Mouse (Mus musculus) liver, embryonic 14.5 days (tissue): ENCODE results near the gene Rps6ka2. TPM values are rescaled to one million over a fixed set of nuclear protein-coding genes. Genes with fewer than 3 reads are reported as not detected.

Experiments
- ATAC-seq: fragments of 200-750 bp; cut with Nextera tagmentation; 2 replicates; pipeline ENCODE4 v1.8.0; 2017; ENCODE audit warnings: moderate number of reproducible peaks, mild to moderate bottlenecking, moderate library complexity; ENCODE audit not compliant: insufficient read depth
- DNase-seq, 3 experiments: peaks; one replicate each; pipeline ENCODE4 v3.0.0-alpha.2; 2012 to 2013; ENCODE audit warnings: low read depth in 3 of 3, low spot score in 3 of 3
- H3K27ac ChIP-seq: fragments of 300-500 bp; sonication (generic); 2 replicates; pipeline ENCODE4 v1.5.1; 2014; ENCODE audit warnings: moderate library complexity, mild to moderate bottlenecking, control low read depth, inconsistent platforms
- H3K27me3 ChIP-seq: fragments of 300-500 bp; sonication (generic); 2 replicates; pipeline ENCODE4 v1.6.1; 2014; ENCODE audit warnings: mild to moderate bottlenecking, low read length, moderate library complexity; ENCODE audit not compliant: control insufficient read depth, insufficient read depth
- H3K36me3 ChIP-seq: fragments of 300-500 bp; sonication (generic); replicated peaks from 2 replicates; pipeline ENCODE4 v1.6.1; 2014; ENCODE audit warnings: low read depth; ENCODE audit not compliant: control insufficient read depth, insufficient read depth
- H3K4me1 ChIP-seq, 2 experiments: fragments of 200-500 bp in 1 of 2; fragments of 300-500 bp in 1 of 2; sonication (generic) in 1 of 2; replicated peaks; 2 replicates each; pipeline ENCODE4 v1.6.1; 2012 to 2014; ENCODE audit warnings: antibody characterized with exemption in 1 of 2, inconsistent platforms in 1 of 2, low read length in 1 of 2; ENCODE audit not compliant: control insufficient read depth in 2 of 2, insufficient read depth in 2 of 2
- H3K4me2 ChIP-seq: fragments of 300-500 bp; sonication (generic); 2 replicates; pipeline ENCODE4 v1.6.1; 2014; ENCODE audit warnings: low read depth, mild to moderate bottlenecking, control low read depth, moderate library complexity
- H3K4me3 ChIP-seq, 2 experiments: fragments of 200-500 bp in 1 of 2; fragments of 300-500 bp in 1 of 2; sonication (generic) in 1 of 2; 2 replicates each; pipeline ENCODE4 v1.5.1; 2012 to 2014; ENCODE audit warnings: low read depth in 2 of 2, low read length in 2 of 2, mild to moderate bottlenecking in 2 of 2, control low read depth in 1 of 2, inconsistent platforms in 1 of 2, moderate library complexity in 1 of 2; ENCODE audit not compliant: insufficient read depth in 1 of 2
- H3K9ac ChIP-seq: fragments of 300-500 bp; sonication (generic); replicated peaks from 2 replicates; pipeline ENCODE4 v1.6.1; 2014; ENCODE audit warnings: mild to moderate bottlenecking, control low read depth, moderate library complexity
- H3K9me3 ChIP-seq: fragments of 300-500 bp; sonication (generic); 2 replicates; pipeline ENCODE4 v1.6.1; 2016; ENCODE audit warnings: low read length, mixed read lengths; ENCODE audit not compliant: control insufficient read depth
- CTCF ChIP-seq: IDR thresholded peaks from 2 replicates; pipeline ENCODE4 v1.5.1; 2016; ENCODE audit warnings: antibody characterized with exemption, low read depth, control low read depth
- EP300 ChIP-seq: IDR thresholded peaks from 2 replicates; pipeline ENCODE4 v1.6.1; 2016; ENCODE audit warnings: antibody characterized with exemption, low read depth
- WGBS: fragments of 180-500 bp; shearing (Covaris S2); extraction: QIAGEN DNeasy Blood & Tissue Kit; methylation state at CpG from one replicate; pipeline ENCODE4 v1.1.7; 2014; ENCODE audit not compliant: insufficient replicate concordance; 5-methylcytosine and 5-hydroxymethylcytosine counted together
- polyA plus RNA-seq, 2 experiments: library from polyadenylated mRNA; depleted of rRNA in 1 of 2; stranded (reverse) in 1 of 2; unstranded in 1 of 2; fragments of >200 nt; fragmentation: Nextera tagmentation in 1 of 2; extraction: Ambion mirVana in 1 of 2; gene quantifications; 2 replicates each; pipeline versions ENCODE4 v1.2.1 to v1.2.3; 2012 to 2014

Gene Rps6ka2
- polyA plus RNA-seq, 2 experiments = 0.89 to 1.0 TPM

- H3K9ac ChIP-seq = no peak overlapping the region
- DNase-seq = no peak
- TF ChIP-seq CTCF = no peak
- no peak for TF ChIP-seq EP300
- no peaks in the 10 kb centered on the region for H3K9me3 ChIP-seq
- WGBS = 18% methylated on average over 9 of the region's 9 CpGs
- peaks cover 0 to 5% of the 10 kb centered on the region in 2 experiments; a peak in 1 of 4 replicates for H3K4me1 ChIP-seq
- no peak overlapping the region for H3K27ac ChIP-seq
- no peak overlapping the region for H3K4me3 ChIP-seq
- no peak overlapping the region for H3K4me2 ChIP-seq
- no peaks in the 10 kb centered on the region for H3K27me3 ChIP-seq
- no peak for ATAC-seq
- no peaks in the 10 kb centered on the region for H3K36me3 ChIP-seq
Measured at GRCm38 (mm10) chr17:7145373-7146058, 24.4 kb upstream of the Rps6ka2 start.

- Histone ChIP-seq H3K4me1 (peaks cover 0 to 5% of the 10 kb centered on the region in 2 experiments; a peak in 1 of 4 replicates), H3K4me3 (no peak overlapping the region), H3K9me3 (no peaks in the 10 kb centered on the region), H3K9ac (no peak overlapping the region), H3K27ac (no peak overlapping the region), H3K4me2 (no peak overlapping the region), H3K36me3 (no peaks in the 10 kb centered on the region), H3K27me3 (no peaks in the 10 kb centered on the region)
- DNase-seq (no peak), ATAC-seq (no peak)
- WGBS = 39% methylated on average over 7 of the region's 7 CpGs
- TF ChIP-seq EP300 (no peak), CTCF (no peak)
Measured at GRCm38 (mm10) chr17:7146479-7146878, 23.4 kb upstream of the Rps6ka2 start.

GRCm38 (mm10) chr17:7147920-7148321 is 22.0 kb upstream of the Rps6ka2 start:
- Histone ChIP-seq H3K27ac (no peak overlapping the region), H3K9me3 (no peaks in the 10 kb centered on the region), H3K4me1 (peaks cover 0 to 5% of the 10 kb centered on the region in 2 experiments; a peak in 1 of 4 replicates), H3K9ac (no peak overlapping the region), H3K36me3 (no peaks in the 10 kb centered on the region), H3K4me3 (no peak overlapping the region), H3K27me3 (no peaks in the 10 kb centered on the region), H3K4me2 (no peak overlapping the region)
- DNase-seq (no peak), ATAC-seq (no peak)
- no peak for TF ChIP-seq EP300
- TF ChIP-seq CTCF = no peak
- WGBS = 22% methylated on average over 12 of the region's 12 CpGs

- no peak for TF ChIP-seq EP300
- no peak for TF ChIP-seq CTCF
- no peak for ATAC-seq
- no peak overlapping the region for H3K4me3 ChIP-seq
- no peaks in the 10 kb centered on the region for H3K9me3 ChIP-seq
- H3K9ac ChIP-seq = no peak overlapping the region
- 72% methylated on average over 11 of the region's 11 CpGs for whole genome bisulfite sequencing
- peaks cover 0 to 5% of the 10 kb centered on the region in 2 experiments; a peak in 1 of 4 replicates for H3K4me1 ChIP-seq
- H3K27me3 ChIP-seq = no peaks in the 10 kb centered on the region
- no peaks in the 10 kb centered on the region for H3K36me3 ChIP-seq
- H3K27ac ChIP-seq = no peak overlapping the region
- no peak overlapping the region for H3K4me2 ChIP-seq
- DNase-seq = no peak
Measured at GRCm38 (mm10) chr17:7149328-7150195, 20.4 kb upstream of the Rps6ka2 start.

- Histone ChIP-seq H3K9me3 (no peaks in the 10 kb centered on the region), H3K4me3 (no peak overlapping the region), H3K4me2 (no peak overlapping the region), H3K9ac (no peak overlapping the region), H3K27ac (no peak overlapping the region), H3K36me3 (no peaks in the 10 kb centered on the region), H3K4me1 (0 out of 4 replicates have a peak, but pooled peaks cover 0 to 1% of the 10 kb centered on the region in 2 experiments), H3K27me3 (no peaks in the 10 kb centered on the region)
- TF ChIP-seq EP300 = no peak
- DNase-seq = no peak
- no peak for ATAC-seq
- WGBS = 62% methylated on average over 6 of the region's 6 CpGs
Measured at GRCm38 (mm10) chr17:7151446-7152100, 18.3 kb upstream of the Rps6ka2 start.
